In genomic region chr2:73659041-73659440, GRCm38 (mm10) we compare ENCODE assay signal across 13 mouse cellular contexts.
DNase-seq lines count a peak whose midpoint lies in the region; ATAC-seq lines count a peak whose summit lies in the region.
"Had no signal": no experiment of that assay in that cellular context is flagged by ENCODE, and none has a peak within 500 bp of the region (broad histone marks: within the 10 kb centered on the region; RNA-seq: fewer than 3 reads in every experiment).

No protein-coding gene starts in this region.

- peaks cover 42% of the 10 kb centered on the region for H3K4me1 ChIP-seq in heart, embryonic 13.5 days
- H3K4me1 ChIP-seq in lung, embryonic 15.5 days, result peaks cover 33% of the 10 kb centered on the region
- H3K4me1 ChIP-seq in midbrain, embryonic 12.5 days, result peaks cover 39% of the 10 kb centered on the region
- H3K4me1 ChIP-seq: liver, embryonic 12.5 days had no signal

- H3K4me2 ChIP-seq in heart, embryonic 13.5 days, result peak overlapping the region; percentile 68
- H3K4me2 ChIP-seq in lung, embryonic 15.5 days, result peak overlapping the region; percentile 52
- no peak overlapping the region for H3K4me2 ChIP-seq in midbrain, embryonic 12.5 days (replicated peaks)

- no peak for ATAC-seq in heart, embryonic 13.5 days (ENCODE audit: extremely low read depth, insufficient number of reproducible peaks, low FRiP score, low TSS enrichment)
- ATAC-seq in lung, embryonic 15.5 days (ENCODE audit: borderline replicate concordance, extremely low read depth, low FRiP score, low TSS enrichment), result no peak
- no peak for ATAC-seq in midbrain, embryonic 12.5 days (ENCODE audit: low FRiP score, low read depth)
- ATAC-seq: liver, embryonic 12.5 days had no signal

- DNase-seq in heart, adult 9 months (ENCODE audit: low spot score in 2 of 2), result no peak
- DNase-seq in lung, postnatal 14 days, result no peak
- peak; percentile 34 for DNase-seq in retina, embryonic 14.5 days (ENCODE audit: low spot score)
- DNase-seq in adrenal gland, postnatal 14 days, result no peak
- no peak for DNase-seq in ovary, postnatal 10 days (ENCODE audit: low spot score)
- DNase-seq: adrenal gland, adult 8-10 months; cerebellum, adult 11 months; kidney, adult 8-10 months had no signal

- H3K4me3 ChIP-seq in heart, embryonic 13.5 days, result peak overlapping the region; percentile 43; the same call in 1 of the 2 replicates
- peak overlapping the region; percentile 37 for H3K4me3 ChIP-seq in lung, embryonic 15.5 days
- no peak overlapping the region for H3K4me3 ChIP-seq in midbrain, embryonic 12.5 days
- H3K4me3 ChIP-seq: liver, embryonic 12.5 days had no signal

- H3K9me3 ChIP-seq in heart, embryonic 13.5 days, result no peaks in the 10 kb centered on the region
- H3K9me3 ChIP-seq in lung, embryonic 15.5 days, result no peaks in the 10 kb centered on the region
- H3K9me3 ChIP-seq in midbrain, embryonic 12.5 days, result no peaks in the 10 kb centered on the region
- H3K9me3 ChIP-seq: liver, embryonic 12.5 days had no signal

- H3K9ac ChIP-seq in heart, embryonic 13.5 days, result no peak overlapping the region
- H3K9ac ChIP-seq in lung, embryonic 15.5 days, result peak overlapping the region; percentile 38; the same call in 1 of the 2 replicates
- no peak overlapping the region for H3K9ac ChIP-seq in midbrain, embryonic 12.5 days (replicated peaks)
- H3K9ac ChIP-seq: liver, embryonic 12.5 days had no signal

- no peaks in the 10 kb centered on the region for H3K36me3 ChIP-seq in heart, embryonic 13.5 days
- no peaks in the 10 kb centered on the region for H3K36me3 ChIP-seq in lung, embryonic 15.5 days
- H3K36me3 ChIP-seq in midbrain, embryonic 12.5 days, result no peaks in the 10 kb centered on the region
- H3K36me3 ChIP-seq: liver, embryonic 12.5 days had no signal

- no peaks in the 10 kb centered on the region for H3K27me3 ChIP-seq in heart, embryonic 13.5 days (replicated peaks)
- no peaks in the 10 kb centered on the region for H3K27me3 ChIP-seq in lung, embryonic 15.5 days
- H3K27me3 ChIP-seq in midbrain, embryonic 12.5 days, result no peaks in the 10 kb centered on the region
- H3K27me3 ChIP-seq: CH12.LX; liver, embryonic 12.5 days had no signal

- WGBS in heart, embryonic 13.5 days, result 67% methylated on average over 8 of the region's 8 CpGs
- WGBS in lung, embryonic 15.5 days, result 58% methylated on average over 8 of the region's 8 CpGs
- WGBS in midbrain, embryonic 12.5 days, result 50% methylated on average over 8 of the region's 8 CpGs

- H3K27ac ChIP-seq in heart, embryonic 13.5 days (replicated peaks), result no peak overlapping the region
- H3K27ac ChIP-seq in lung, embryonic 15.5 days, result 0 out of 2 replicates have a peak overlapping the region, but pooled peaks have one; percentile 1
- peak overlapping the region; percentile 63 for H3K27ac ChIP-seq in midbrain, embryonic 12.5 days (replicated peaks)
- H3K27ac ChIP-seq: liver, embryonic 12.5 days had no signal
